Mouse (Mus musculus): ENCODE results near the gene Jph4.

Jph4 gene

DNA sequence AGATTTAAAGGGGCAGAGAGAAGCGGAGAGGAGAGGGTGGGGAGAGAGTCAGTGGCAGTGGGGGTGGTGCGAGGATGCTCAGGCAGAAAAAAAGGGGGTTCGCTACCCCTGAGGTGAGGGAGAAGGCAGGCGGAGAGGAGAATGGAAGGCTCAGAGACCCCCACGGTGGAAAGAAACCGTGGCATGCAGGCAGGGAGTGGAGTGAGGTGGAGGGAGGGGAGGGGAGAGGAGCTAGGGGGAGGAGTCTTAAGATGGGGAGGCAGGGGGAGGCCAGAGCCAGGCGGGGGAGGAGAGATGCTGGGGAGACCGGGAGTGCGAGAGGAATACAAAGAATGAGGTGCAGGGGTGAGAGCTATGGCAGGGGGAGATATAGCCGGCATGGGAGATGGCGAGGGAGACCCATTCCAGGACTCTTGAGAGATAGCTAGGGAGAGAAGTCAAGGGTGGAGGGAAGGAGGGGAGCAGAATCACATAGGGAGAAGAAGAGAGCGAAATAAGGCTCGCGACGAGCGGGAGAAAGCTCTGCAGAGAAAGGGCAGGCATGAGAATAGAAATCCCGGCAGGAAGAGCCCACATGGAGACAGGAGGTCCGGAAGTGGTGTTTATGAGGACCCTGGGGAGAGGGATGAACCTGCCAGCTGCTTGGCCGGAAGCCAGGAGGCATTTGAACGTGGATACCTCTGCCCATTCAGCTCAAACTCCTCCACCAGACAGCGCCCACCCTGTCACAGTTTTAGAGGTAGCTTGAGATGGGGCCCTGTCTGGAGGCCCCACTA is at the start of gene Jph4:
Jph4 (minus strand) TSS at position 511 of the 776 bp plus-strand sequence.
- in situ Hi-C loops (cut with MboI, MseI), result no loop called here

DNA sequence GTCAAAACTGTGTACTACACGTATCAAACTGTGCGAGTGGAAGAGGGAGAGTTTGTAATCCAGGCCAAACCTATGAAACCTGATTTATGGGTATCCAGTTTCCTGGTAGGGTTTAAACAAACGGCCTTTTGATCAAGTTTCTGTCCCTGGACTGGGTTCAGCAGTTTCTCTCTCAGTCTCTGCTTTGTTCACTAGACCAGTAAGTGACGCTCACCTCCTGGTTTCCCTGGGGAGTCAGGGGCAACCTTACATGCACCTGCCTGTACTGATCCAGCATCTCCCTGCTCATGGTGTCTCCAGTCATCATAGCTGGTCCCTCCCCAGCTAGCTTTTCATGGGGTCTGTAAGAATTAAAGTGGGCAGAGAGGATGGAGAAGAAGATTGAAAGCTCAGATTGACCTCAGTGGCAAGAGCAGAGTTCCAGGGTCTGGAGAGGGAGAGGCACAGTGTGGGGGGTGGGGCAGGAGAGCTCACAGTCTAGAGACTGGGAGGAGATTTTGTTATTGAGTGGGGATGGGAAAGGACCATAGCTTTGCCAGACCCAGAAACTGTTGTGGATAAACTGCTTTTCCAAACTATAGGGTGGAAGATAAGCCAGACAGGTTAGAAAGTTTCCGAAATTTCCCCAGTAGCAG is 47.6 kb upstream of the Jph4 start:
- in situ Hi-C loops (cut with MboI, MseI), result loop anchor here in 1 of 2 experiments (5.0 kb wide), 1 partner anchor 42 kb away; no protein-coding TSS in a partner anchor

DNA sequence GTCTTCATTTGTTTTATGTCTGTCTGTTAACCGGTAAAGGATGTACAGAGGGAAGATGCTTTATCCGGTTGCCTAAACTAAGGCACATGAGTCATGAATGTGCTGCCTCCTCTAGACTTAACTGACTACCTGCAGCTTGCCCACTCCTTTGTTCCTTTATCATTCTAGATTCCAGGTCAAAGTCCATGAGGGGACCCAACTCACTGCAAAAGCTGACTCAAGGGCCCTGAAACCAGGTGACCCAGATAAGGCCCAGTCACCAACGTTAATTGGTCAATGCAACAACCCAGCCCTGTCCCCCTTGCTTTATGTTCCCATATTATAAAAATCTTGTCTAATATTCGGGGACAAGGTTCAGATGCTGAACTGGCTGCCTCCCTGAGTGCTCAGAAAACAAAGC is 45.4 kb upstream of the Jph4 start:
- in situ Hi-C loops (cut with MboI, MseI), result loop anchor here in 1 of 2 experiments (5.0 kb wide), 1 partner anchor 40 kb away; no protein-coding TSS in a partner anchor

DNA sequence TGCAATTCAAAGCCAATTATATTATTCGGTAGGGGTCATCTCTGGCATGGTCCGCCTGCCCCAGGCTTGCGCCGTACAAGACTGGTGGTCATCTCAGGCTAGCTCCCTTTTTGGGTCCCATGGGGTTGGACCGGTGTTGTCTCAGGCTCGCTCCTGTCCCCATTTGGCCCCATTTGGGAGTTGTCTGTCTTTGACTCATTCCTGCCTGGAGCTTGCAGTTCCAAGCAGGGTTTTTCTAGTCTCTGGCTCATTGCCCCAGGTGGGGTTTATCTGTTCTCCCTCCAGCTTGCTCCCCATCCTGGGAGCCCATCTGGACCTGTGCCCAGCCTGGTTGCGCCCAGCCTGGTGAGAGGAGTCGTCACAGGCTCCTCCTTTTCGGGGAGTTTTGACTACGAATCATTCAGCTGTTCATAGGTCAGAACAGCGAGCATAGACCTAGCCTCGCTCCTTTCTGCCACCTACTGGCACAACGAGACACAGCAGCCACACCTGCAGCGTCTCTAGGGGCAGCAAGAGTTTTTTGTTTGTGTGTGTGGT is 44.4 kb upstream of the Jph4 start:
- in situ Hi-C loops (cut with MboI, MseI), result loop anchor here in 1 of 2 experiments (5.0 kb wide), 1 partner anchor 39 kb away; no protein-coding TSS in a partner anchor

DNA sequence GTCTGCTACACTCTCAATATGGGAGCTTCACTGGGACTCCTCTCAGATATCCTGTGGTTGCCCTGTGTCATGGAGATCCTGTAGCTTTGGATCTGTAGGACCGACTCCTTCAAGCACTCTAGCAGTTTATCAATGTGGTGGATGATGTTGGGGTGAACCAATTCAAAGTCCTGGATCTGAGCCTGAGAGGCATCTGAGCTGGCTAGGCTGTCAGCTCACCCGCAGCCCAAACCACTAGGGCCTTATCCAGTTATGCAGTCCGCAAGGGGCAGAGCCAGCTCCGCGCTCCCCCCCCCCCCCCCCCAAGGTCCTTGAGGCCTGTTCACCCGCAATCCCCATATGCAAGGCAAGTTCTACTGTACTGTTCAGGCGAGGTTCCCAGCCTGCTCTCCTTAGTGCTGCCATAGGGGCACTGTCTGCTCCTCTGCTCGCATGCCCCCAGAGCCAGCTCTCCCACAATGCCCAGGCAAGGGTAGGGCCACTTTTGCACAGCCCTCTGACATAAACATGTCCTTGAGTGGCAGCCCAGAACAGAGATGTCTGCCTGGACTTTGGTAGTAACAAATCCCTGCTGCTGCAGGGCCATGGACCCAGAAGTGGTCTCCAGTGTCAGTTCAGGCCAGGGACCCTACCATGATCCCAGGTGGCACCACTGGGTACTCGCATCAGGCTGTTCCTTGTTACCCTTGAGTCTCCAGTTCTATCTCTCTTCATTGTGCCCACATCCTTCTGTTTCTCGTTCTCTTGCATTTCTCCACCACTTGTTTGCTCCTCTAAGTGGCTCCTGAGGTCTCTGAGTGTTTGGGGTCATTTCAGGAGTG is 43.7 kb upstream of the Jph4 start:
- in situ Hi-C loops (cut with MboI, MseI), result loop anchor here in 1 of 2 experiments (5.0 kb wide), 1 partner anchor 38 kb away; no protein-coding TSS in a partner anchor

DNA sequence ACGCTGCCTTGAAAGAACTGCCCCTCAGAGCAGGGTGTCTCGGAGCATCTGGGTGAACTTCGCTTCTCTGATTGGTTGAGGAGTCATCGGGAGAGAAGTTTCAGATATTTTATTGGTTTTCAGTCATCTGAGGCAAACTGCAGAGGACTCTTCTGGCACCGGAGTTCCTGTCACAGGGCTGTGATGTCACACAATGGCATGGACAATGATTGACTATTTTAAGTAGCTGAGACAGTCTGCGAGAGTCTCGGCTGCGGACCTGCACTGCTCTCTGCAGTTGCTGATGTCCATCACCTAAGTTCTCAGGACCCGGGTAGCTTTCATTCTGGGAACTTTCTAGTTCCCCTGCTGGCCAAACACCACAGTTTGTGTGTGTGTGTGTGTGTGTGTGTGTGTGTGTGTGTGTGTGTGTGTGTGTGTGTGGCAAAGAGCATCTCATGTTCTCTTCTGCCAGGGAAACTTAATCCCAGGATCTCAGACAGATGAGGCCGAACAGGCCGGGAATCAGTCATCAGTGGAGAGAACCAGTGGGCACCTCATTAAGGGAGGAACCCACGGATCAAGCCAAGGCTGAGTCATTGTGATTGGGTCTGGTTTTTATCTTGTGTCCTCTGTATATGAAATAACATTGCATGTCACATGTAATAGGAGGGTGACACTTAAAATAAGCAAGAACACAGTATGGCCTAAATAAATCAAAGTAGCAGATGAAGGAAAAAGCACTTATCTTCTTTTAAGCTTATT is 40.8 kb upstream of the Jph4 start:
- in situ Hi-C loops (cut with MboI, MseI), result no loop called here

DNA sequence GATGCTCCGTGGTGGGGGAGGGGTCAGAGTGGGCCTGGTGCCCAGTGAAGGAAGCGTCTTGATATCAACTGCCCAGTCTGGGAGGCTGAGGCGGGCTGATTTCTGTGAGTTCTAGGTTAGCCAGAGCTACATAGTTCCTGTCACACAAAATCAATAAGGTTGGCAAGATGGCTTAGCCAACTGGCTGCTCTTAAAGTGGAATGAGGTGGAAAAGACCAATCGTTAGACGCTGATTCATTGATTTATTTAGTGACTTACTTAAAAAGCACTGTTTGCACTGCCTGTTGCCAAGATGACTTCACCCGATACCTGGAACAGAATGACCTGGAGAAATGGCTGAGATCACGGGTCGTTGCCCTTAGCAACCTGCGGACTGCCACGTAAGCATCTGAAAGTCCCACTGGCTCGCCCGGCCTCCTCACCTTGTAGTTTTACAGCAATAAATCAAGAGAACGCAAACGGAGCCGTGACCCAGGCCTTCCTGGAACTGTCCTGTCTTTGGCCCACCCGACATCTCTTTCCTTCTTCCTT is 36.3 kb upstream of the Jph4 start:
- in situ Hi-C loops (cut with MboI, MseI), result loop anchor here in 1 of 2 experiments (5.0 kb wide), 1 partner anchor 64 kb away; no protein-coding TSS in a partner anchor

DNA sequence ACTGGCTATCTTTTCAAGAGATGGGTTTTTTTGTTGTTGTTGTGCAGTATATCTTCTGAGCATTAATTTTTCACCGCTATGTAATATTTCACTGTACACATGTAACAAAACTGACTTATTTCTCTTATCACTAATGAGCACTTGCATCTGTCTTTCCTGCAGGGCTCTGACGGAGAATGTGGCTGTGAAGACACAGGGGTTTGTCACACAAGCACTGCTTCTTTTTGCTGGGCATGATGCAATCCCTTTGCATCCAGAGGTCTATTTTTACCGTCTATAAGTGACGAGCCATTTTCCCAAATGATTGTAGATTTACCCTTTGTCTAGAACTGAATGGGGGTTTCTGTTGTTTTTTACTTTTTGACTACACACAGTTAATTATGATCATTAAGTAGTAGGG is 35.4 kb upstream of the Jph4 start:
- in situ Hi-C loops (cut with MboI, MseI), result loop anchor here in 1 of 2 experiments (5.0 kb wide), 1 partner anchor 65 kb away; no protein-coding TSS in a partner anchor

DNA sequence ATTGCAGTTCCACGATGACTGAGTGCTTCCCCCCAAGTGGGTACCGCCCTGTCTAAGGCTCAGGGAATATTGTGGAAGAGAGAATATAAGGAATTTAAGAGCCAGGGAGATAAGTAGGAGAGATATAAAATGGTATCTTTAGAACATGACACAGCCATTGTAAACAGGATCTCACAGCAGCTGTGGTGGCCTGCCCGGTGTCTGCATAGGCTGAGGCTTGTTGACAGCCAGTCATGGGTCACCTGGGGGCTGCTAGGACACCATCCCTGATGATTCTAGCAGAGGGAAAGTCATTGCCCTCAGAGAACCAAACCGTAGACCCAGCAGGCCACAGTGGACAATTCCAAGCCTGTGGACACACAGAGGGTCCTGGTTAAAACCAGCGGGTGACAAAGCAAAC is 34.2 kb upstream of the Jph4 start:
- in situ Hi-C loops (cut with MboI, MseI), result loop anchor here in 1 of 2 experiments (5.0 kb wide), 1 partner anchor 66 kb away; no protein-coding TSS in a partner anchor

DNA sequence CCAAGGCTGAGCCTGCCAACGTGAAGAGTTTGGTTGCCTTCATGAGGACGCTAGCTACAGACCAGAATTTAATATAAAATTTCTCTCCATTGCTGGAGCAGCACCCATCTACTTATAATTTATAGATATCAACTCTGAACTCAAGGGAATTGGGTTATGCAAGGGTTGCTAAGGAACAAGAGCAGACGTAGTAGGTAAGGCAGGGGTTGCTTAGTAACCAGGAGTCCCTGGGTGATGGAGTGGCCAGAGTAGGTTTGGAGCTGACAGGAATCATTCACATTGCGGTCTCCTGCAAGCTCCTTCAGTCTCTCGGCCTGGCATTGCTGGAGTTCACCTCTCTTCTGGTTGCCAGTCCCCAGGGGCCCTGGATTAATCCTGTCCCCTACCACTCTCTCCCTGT is 32.3 kb upstream of the Jph4 start:
- in situ Hi-C loops (cut with MboI, MseI), result loop anchor here (5.0 to 25.0 kb wide), 2 partner anchors 288 kb away; no protein-coding TSS in a partner anchor

DNA sequence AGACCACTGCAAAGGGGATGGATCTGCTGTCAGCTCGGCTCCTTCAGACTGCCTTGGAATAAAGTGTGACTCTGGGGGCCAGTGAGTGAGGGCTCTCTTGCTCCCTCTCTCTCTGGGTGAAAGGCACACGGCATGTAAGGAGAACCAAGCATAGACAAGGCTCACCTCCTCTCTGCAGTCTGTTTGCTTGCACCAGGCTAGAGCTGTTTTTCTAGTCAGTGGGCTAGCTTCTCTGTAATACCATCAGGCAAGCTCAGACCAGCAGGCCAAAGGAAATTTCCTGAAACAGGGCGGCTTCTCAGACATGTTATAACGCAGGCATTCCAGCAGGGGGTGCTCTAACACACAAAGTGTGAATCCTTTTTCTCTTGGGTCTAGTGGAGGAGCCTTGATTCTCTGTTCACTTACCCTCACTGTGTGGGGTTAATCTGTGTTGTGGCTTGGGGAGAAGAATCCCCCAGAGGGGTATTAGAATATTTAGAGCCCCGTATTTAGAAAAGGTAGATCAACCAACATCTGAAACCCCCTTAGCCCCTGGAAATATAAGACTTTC is 31.7 kb upstream of the Jph4 start:
- in situ Hi-C loops (cut with MboI, MseI), result loop anchor here (5.0 to 25.0 kb wide), 2 partner anchors 289 kb away; no protein-coding TSS in a partner anchor

DNA sequence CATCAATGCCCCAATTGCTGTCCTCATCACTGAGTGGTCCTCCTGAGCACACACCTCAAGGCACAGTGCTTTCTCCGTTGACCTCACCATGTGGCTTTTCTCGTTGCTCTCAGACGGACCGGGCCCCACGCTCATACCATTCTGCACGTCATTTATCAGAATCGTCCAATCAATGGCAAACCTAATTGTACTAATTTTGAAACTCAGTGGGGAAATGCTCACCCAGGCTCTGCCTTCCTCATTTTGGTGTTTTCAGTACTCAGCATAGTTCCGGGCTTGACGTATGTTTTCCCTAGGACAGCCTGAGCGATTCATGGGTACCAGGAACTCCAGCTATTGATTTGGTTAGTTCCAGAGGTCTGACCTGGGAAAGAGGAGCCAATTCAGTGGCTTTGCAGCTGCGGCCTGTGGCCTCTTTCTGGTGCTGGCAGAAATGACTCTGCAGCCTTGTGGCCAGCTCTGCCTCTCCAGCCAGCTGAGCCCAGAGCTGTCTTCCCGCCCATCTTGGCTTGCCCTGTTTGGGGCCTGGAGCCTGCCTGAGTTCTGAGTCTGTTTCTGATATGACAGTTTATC is 30.2 kb upstream of the Jph4 start:
- in situ Hi-C loops (cut with MboI, MseI), result loop anchor here (5.0 to 25.0 kb wide), 2 partner anchors 290 kb away; no protein-coding TSS in a partner anchor

DNA sequence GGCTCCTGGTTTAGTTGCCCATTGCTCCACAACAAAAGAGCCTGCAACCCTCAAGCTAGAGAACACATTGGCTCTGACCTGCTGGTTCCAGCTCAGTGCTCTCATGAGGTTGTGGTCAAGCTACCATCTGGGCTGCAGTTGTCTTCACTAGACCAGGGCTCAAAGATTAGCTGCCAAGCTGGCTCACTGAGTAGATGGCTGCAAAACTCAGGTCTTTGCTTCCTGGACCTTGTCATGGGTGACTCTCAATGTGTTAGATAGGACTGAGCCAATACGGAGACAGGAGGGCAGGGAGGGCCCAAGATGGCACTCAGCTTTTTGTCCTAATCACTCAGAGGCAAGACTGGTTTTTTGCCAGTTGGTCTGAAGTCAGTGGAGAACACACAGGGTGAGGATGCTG is 29.6 kb upstream of the Jph4 start:
- in situ Hi-C loops (cut with MboI, MseI), result loop anchor here (5.0 to 25.0 kb wide), 2 partner anchors 291 kb away; no protein-coding TSS in a partner anchor

DNA sequence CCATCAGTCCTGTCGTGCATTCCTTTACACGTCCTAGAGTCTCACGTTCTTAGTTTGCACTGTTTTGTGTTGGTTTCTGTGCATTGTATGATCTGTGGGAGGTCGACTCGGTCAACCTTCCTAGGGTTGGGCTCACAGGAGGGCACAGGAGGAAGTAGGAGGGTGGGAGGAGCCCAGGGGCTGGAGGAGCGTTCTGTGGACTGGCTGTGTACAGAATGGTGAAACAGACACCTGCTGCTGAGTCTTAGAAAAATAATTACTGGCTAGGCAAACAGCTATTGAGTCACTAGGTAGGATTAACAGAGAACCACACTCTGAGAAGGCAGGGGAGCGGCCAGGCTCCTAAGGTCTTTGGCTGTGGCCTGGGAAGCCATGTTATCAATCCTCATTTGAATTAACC is 22.6 kb upstream of the Jph4 start:
- in situ Hi-C loops (cut with MboI, MseI), result loop anchor here in 1 of 2 experiments (25.0 kb wide), 1 partner anchor 298 kb away; no protein-coding TSS in a partner anchor

DNA sequence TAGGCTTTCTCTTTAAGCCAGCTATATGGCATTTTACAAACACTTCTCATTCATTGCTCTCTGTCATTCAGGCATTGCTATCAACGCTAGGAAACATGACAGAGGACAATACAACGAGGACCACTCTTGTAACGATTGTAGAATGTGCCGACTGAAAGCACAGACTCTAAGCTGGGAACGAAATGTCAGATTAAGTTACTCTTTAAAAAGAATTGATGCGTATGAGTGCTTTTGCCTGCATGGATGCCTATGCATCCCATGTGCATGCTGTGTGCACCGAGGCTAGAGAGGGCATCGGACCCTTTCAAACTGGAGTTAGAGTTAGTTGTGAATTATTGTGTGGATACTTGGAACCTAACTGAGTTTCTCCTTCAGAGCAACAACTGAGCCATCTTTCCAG is 18.9 kb upstream of the Jph4 start:
- in situ Hi-C loops (cut with MboI, MseI), result loop anchor here in 1 of 2 experiments (25.0 kb wide), 1 partner anchor 302 kb away; no protein-coding TSS in a partner anchor

DNA sequence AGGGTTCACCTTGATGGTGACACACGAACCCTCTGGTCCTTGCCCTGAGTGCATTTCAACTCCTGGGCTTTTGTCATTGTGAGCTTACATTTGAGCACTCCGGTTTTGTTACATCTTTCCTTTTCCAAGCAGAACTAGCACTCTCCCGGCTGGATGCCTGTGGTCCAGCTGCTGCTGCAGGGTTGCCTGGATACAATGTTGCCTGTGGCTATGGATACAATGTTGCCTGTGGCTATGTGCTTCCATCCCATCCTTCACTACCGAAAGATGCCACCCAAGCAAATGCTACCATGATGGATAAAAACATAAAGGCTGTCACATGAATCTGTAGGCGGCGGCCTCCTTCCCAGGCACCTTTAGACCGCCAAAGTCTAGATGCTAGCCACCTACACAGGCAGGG is 9.8 kb upstream of the Jph4 start:
- in situ Hi-C loops (cut with MboI, MseI), result loop anchor here in 1 of 2 experiments (25.0 kb wide), 1 partner anchor 311 kb away; no protein-coding TSS in a partner anchor

DNA sequence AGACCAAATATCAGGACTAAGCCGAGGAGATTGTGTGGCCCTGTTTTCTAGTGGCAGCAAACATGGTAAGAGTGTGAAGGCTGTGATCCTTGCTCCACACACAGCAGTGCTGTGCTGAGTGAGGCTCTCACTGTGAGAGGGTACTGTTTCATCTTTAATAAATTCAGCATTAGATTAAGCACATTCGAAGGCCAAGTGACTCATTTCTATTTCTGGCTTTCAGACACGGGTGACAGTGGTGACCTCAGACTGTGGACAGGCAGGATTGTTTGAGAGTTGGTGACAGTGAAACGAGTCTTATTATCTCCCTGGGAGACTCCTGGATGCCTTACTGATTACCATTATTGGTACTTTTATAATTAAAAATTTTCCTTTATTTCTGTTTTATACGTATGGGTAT is 9.0 kb upstream of the Jph4 start:
- in situ Hi-C loops (cut with MboI, MseI), result loop anchor here in 1 of 2 experiments (25.0 kb wide), 1 partner anchor 312 kb away; no protein-coding TSS in a partner anchor

DNA sequence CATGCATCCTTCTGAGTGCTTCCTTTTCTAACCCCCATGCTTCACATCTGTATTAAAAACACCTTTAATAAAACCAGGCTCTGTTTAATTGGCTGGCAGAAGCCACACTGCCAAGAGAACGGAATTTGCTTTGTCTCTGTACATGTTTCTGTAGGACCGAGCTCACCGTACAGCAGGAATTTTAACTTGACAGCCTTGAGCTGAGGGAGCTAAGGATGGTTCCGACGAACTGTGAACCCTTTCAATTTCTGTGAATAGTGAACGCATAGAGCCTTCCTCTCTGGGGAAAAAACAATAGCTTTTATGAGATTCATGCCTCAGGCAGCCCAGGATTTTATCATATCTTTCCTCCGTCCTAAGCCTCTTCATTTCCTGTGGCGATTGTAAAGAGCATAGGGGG is 5.6 kb upstream of the Jph4 start:
- in situ Hi-C loops (cut with MboI, MseI), result loop anchor here in 1 of 2 experiments (5.0 kb wide), 1 partner anchor 40 kb away; no protein-coding TSS in a partner anchor

DNA sequence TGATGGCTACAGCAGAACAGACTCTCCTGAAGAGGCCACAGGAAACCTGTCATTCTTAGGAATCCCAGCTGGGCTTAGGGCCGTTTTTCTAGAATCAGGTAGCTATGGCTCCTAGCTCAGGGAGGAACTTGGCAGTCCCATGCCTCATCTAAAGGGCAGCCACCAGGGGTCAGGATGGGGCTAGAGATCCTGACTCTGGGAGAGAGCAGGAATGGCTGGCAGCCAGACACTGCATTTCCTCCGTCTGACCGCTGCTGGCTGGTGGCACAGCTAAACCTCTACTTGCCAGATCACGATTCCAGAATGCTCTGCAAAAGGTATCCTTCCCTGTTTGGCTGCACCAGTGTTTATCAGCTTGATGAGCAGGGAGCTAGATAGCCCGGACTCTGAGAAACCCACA is 5.2 kb upstream of the Jph4 start:
- in situ Hi-C loops (cut with MboI, MseI), result loop anchor here in 1 of 2 experiments (5.0 kb wide), 1 partner anchor 40 kb away; no protein-coding TSS in a partner anchor
